Mouse (Mus musculus) hindbrain, embryonic 11.5 days (tissue): ENCODE data around the gene Nr2e3. TPM values are rescaled to one million over a fixed set of nuclear protein-coding genes. Genes with fewer than 3 reads are reported as not detected.

Experiments used
- ATAC-seq: fragments of 200-750 bp; cut with Nextera tagmentation; 2 replicates; pipeline ENCODE4 v1.8.0; 2017; ENCODE audit warnings: mild to moderate bottlenecking, moderate TSS enrichment, moderate library complexity; ENCODE audit not compliant: low FRiP score
- DNase-seq: peaks from one replicate; pipeline ENCODE4 v3.0.0-alpha.2; 2015; ENCODE audit warnings: low spot score
- H3K27ac ChIP-seq: fragments of 300-500 bp; sonication (generic); 2 replicates; pipeline ENCODE4 v1.5.1; 2014; ENCODE audit warnings: mild to moderate bottlenecking, low read depth, low read length
- H3K27me3 ChIP-seq: fragments of 300-500 bp; sonication (generic); 2 replicates; pipeline ENCODE4 v1.6.1; 2014; ENCODE audit warnings: mild to moderate bottlenecking, low read length, moderate library complexity, mixed read lengths; ENCODE audit not compliant: control insufficient read depth, insufficient read depth
- H3K36me3 ChIP-seq: fragments of 300-500 bp; sonication (generic); 2 replicates; pipeline ENCODE4 v1.6.1; 2014; ENCODE audit warnings: mild to moderate bottlenecking, low read length, moderate library complexity, mixed read lengths; ENCODE audit not compliant: control insufficient read depth, insufficient read depth
- H3K4me1 ChIP-seq: fragments of 300-500 bp; sonication (generic); replicated peaks from 2 replicates; pipeline ENCODE4 v1.6.1; 2014; ENCODE audit warnings: low read length, mixed read lengths; ENCODE audit not compliant: control insufficient read depth, insufficient read depth
- H3K4me2 ChIP-seq: fragments of 300-500 bp; sonication (generic); replicated peaks from 2 replicates; pipeline ENCODE4 v1.6.1; 2014; ENCODE audit warnings: mild to moderate bottlenecking, low read depth, low read length
- H3K4me3 ChIP-seq: fragments of 300-500 bp; sonication (generic); 2 replicates; pipeline ENCODE4 v1.5.1; 2014; ENCODE audit warnings: low read depth, low read length
- H3K9ac ChIP-seq: fragments of 300-500 bp; sonication (generic); 2 replicates; pipeline ENCODE4 v1.6.1; 2014; ENCODE audit warnings: low read depth, low read length
- H3K9me3 ChIP-seq: fragments of 300-500 bp; sonication (generic); 2 replicates; pipeline ENCODE4 v1.6.1; 2016; ENCODE audit warnings: low read length; ENCODE audit not compliant: control insufficient read depth
- WGBS: fragments of 180-500 bp; shearing (Covaris S2); extraction: QIAGEN DNeasy Blood & Tissue Kit; methylation state at CpG from one replicate; pipeline ENCODE4 v1.1.7; 2014; 5-methylcytosine and 5-hydroxymethylcytosine counted together
- polyA plus RNA-seq: library from polyadenylated mRNA; unstranded; fragments of >200 nt; fragmentation: Nextera tagmentation; extraction: Ambion mirVana; gene quantifications from 2 replicates; pipeline ENCODE4 v1.2.1, GENCODE M21; 2014

Nr2e3 gene
- polyA plus RNA-seq, 1 experiment from 2014 or later = not detected

GRCm38 (mm10) chr9:59955199-59955598 is 5.3 kb downstream of the Nr2e3 start:
- no peak for DNase-seq
- Histone ChIP-seq H3K9ac (no peak overlapping the region), H3K4me1 (no peaks in the 10 kb centered on the region), H3K9me3 (no peaks in the 10 kb centered on the region), H3K4me3 (no peak overlapping the region), H3K27ac (no peak overlapping the region), H3K27me3 (no peaks in the 10 kb centered on the region), H3K4me2 (no peak overlapping the region), H3K36me3 (no peaks in the 10 kb centered on the region)
- ATAC-seq = no peak
- 69% methylated on average over 3 of the region's 3 CpGs for WGBS

- 86% methylated on average over 7 of the region's 7 CpGs for WGBS
- no peaks in the 10 kb centered on the region for H3K27me3 ChIP-seq
- no peak overlapping the region for H3K4me2 ChIP-seq
- H3K9me3 ChIP-seq = no peaks in the 10 kb centered on the region
- no peak for ATAC-seq
- H3K4me3 ChIP-seq = no peak overlapping the region
- H3K9ac ChIP-seq = no peak overlapping the region
- H3K36me3 ChIP-seq = no peaks in the 10 kb centered on the region
- no peak overlapping the region for H3K27ac ChIP-seq
- H3K4me1 ChIP-seq = no peaks in the 10 kb centered on the region
- DNase-seq = no peak
These were observed 6.9 kb downstream of the Nr2e3 start for GRCm38 (mm10) chr9:59953556-59953955.

- no peaks in the 10 kb centered on the region for H3K36me3 ChIP-seq
- H3K9me3 ChIP-seq = no peaks in the 10 kb centered on the region
- no peak overlapping the region for H3K4me3 ChIP-seq
- ATAC-seq (no peak), DNase-seq (no peak)
- no peaks in the 10 kb centered on the region for H3K27me3 ChIP-seq
- no peak overlapping the region for H3K4me2 ChIP-seq
- no peaks in the 10 kb centered on the region for H3K4me1 ChIP-seq
- 65% methylated on average over 8 of the region's 8 CpGs for WGBS
- no peak overlapping the region for H3K9ac ChIP-seq
- no peak overlapping the region for H3K27ac ChIP-seq
These were observed 7.9 kb downstream of the Nr2e3 start for GRCm38 (mm10) chr9:59952515-59953070.

GRCm38 (mm10) chr9:59951943-59952342 is 8.5 kb downstream of the Nr2e3 start:
- Histone ChIP-seq H3K4me1 (no peaks in the 10 kb centered on the region), H3K27ac (no peak overlapping the region), H3K4me3 (no peak overlapping the region), H3K27me3 (no peaks in the 10 kb centered on the region), H3K9ac (no peak overlapping the region), H3K4me2 (no peak overlapping the region), H3K36me3 (no peaks in the 10 kb centered on the region), H3K9me3 (no peaks in the 10 kb centered on the region)
- WGBS = 91% methylated on average over 4 of the region's 4 CpGs
- no peak for DNase-seq
- no peak for ATAC-seq

GRCm38 (mm10) chr9:59951001-59951750 is 9.3 kb downstream of the Nr2e3 start:
- Histone ChIP-seq H3K4me3 (no peak overlapping the region), H3K9me3 (no peaks in the 10 kb centered on the region), H3K36me3 (no peaks in the 10 kb centered on the region), H3K27ac (no peak overlapping the region), H3K4me1 (no peaks in the 10 kb centered on the region), H3K9ac (no peak overlapping the region), H3K27me3 (no peaks in the 10 kb centered on the region), H3K4me2 (no peak overlapping the region)
- DNase-seq = no peak
- 91% methylated on average over 9 of the region's 9 CpGs for WGBS
- no peak for ATAC-seq

- Histone ChIP-seq H3K4me3 (no peak overlapping the region), H3K4me1 (no peaks in the 10 kb centered on the region), H3K4me2 (no peak overlapping the region), H3K27ac (no peak overlapping the region), H3K9me3 (no peaks in the 10 kb centered on the region), H3K36me3 (no peaks in the 10 kb centered on the region), H3K27me3 (no peaks in the 10 kb centered on the region), H3K9ac (no peak overlapping the region)
- 89% methylated on average over 5 of the region's 5 CpGs for WGBS
- DNase-seq (no peak), ATAC-seq (no peak)
These were observed 10.5 kb downstream of the Nr2e3 start for GRCm38 (mm10) chr9:59949981-59950380.

- DNase-seq (no peak), ATAC-seq (no peak)
- H3K4me2 ChIP-seq = no peak overlapping the region
- no peak overlapping the region for H3K27ac ChIP-seq
- H3K36me3 ChIP-seq = no peaks in the 10 kb centered on the region
- H3K4me1 ChIP-seq = no peaks in the 10 kb centered on the region
- 83% methylated on average over 6 of the region's 6 CpGs for WGBS
- no peak overlapping the region for H3K4me3 ChIP-seq
- H3K9me3 ChIP-seq = no peaks in the 10 kb centered on the region
- no peak overlapping the region for H3K9ac ChIP-seq
- H3K27me3 ChIP-seq = no peaks in the 10 kb centered on the region
These were observed 10.9 kb downstream of the Nr2e3 start for GRCm38 (mm10) chr9:59949511-59949910.

GRCm38 (mm10) chr9:59948691-59949250 is 11.7 kb downstream of the Nr2e3 start:
- H3K27me3 ChIP-seq = no peaks in the 10 kb centered on the region
- WGBS = 92% methylated on average over 17 of the region's 17 CpGs
- no peak overlapping the region for H3K27ac ChIP-seq
- H3K36me3 ChIP-seq = no peaks in the 10 kb centered on the region
- no peak for ATAC-seq
- DNase-seq = no peak
- H3K9me3 ChIP-seq = no peaks in the 10 kb centered on the region
- no peak overlapping the region for H3K9ac ChIP-seq
- no peak overlapping the region for H3K4me2 ChIP-seq
- no peak overlapping the region for H3K4me3 ChIP-seq
- H3K4me1 ChIP-seq = no peaks in the 10 kb centered on the region

- H3K9ac ChIP-seq = no peak overlapping the region
- H3K27ac ChIP-seq = no peak overlapping the region
- H3K9me3 ChIP-seq = no peaks in the 10 kb centered on the region
- no peak overlapping the region for H3K4me2 ChIP-seq
- no peaks in the 10 kb centered on the region for H3K36me3 ChIP-seq
- WGBS = 75% methylated on average over 8 of the region's 8 CpGs
- no peak for ATAC-seq
- no peak for DNase-seq
- H3K4me1 ChIP-seq = no peaks in the 10 kb centered on the region
- H3K4me3 ChIP-seq = no peak overlapping the region
- no peaks in the 10 kb centered on the region for H3K27me3 ChIP-seq
These were observed 12.2 kb downstream of the Nr2e3 start for GRCm38 (mm10) chr9:59948226-59948625.
